In genomic region chr12:96114727-96115379, GRCm38 (mm10) we compare ENCODE assay signal across 16 mouse cellular contexts.
DNase-seq lines count a peak whose midpoint lies in the region; ATAC-seq and TF ChIP-seq lines count a peak whose summit lies in the region.
"Had no signal": no experiment of that assay in that cellular context is flagged by ENCODE, and none has a peak within 500 bp of the region (broad histone marks: within the 10 kb centered on the region; RNA-seq: fewer than 3 reads in every experiment).

No protein-coding gene starts in this region.

- WGBS in midbrain, embryonic 13.5 days = 21% methylated on average over 3 of the region's 3 CpGs
- 34% methylated on average over 3 of the region's 3 CpGs for WGBS in midbrain, embryonic 11.5 days
- 14% methylated on average over 3 of the region's 3 CpGs for WGBS in forebrain, postnatal 0 days
- 18% methylated on average over 3 of the region's 3 CpGs for WGBS in neural tube, embryonic 14.5 days

- ATAC-seq in midbrain, embryonic 13.5 days = peak; percentile 60
- ATAC-seq in midbrain, embryonic 11.5 days (ENCODE audit: low FRiP score) = no peak
- ATAC-seq in forebrain, postnatal 0 days = peak; percentile 90
- ATAC-seq in neural tube, embryonic 14.5 days (ENCODE audit: low read depth) = peak; percentile 78; the same call in 1 of the 2 replicates
- ATAC-seq: inflammation-experienced regulatory T-cells, adult 6 months; lung, postnatal 0 days had no signal

- DNase-seq in embryo, embryonic 10.5 days (ENCODE audit: low spot score) = peak; percentile 15
- no peak for DNase-seq in embryo, embryonic 11 days
- DNase-seq in midbrain, embryonic 11.5 days (ENCODE audit: low spot score, missing footprints) = no peak
- DNase-seq in forebrain, postnatal 0 days = peak; percentile 27
- DNase-seq in thymus, adult 18-20 months = no peak
- no peak for DNase-seq in B cell, adult 2 months
- DNase-seq: cerebellum, adult 8-10 months; liver, embryonic 13.5 days; right cerebral cortex, postnatal 25 days; thymus, postnatal 14 days had no signal

- no peak for TF ChIP-seq CTCF in forebrain, postnatal 0 days (IDR thresholded peaks at IDR 0.05; ENCODE audit: low read depth)

- no peaks in the 10 kb centered on the region for H3K9me3 ChIP-seq in midbrain, embryonic 13.5 days
- no peaks in the 10 kb centered on the region for H3K9me3 ChIP-seq in midbrain, embryonic 11.5 days (ENCODE audit: control insufficient read depth, low read length)
- no peaks in the 10 kb centered on the region for H3K9me3 ChIP-seq in forebrain, postnatal 0 days (ENCODE audit: low read length)
- H3K9me3 ChIP-seq in neural tube, embryonic 14.5 days (ENCODE audit: control insufficient read depth, low read length) = no peaks in the 10 kb centered on the region
- H3K9me3 ChIP-seq: heart, embryonic 15.5 days; limb, embryonic 10.5 days; liver, embryonic 13.5 days had no signal

- H3K4me3 ChIP-seq in midbrain, embryonic 13.5 days (replicated peaks) = no peak overlapping the region
- H3K4me3 ChIP-seq in midbrain, embryonic 11.5 days (ENCODE audit: low read depth, low read length) = no peak overlapping the region
- H3K4me3 ChIP-seq in forebrain, postnatal 0 days (ENCODE audit: low read depth, low read length) = no peak overlapping the region
- H3K4me3 ChIP-seq in neural tube, embryonic 14.5 days (ENCODE audit: low read depth, low read length) = no peak overlapping the region
- H3K4me3 ChIP-seq: heart, embryonic 15.5 days; limb, embryonic 10.5 days; liver, embryonic 13.5 days had no signal

- no peak overlapping the region for H3K27ac ChIP-seq in midbrain, embryonic 13.5 days
- no peak overlapping the region for H3K27ac ChIP-seq in midbrain, embryonic 11.5 days (ENCODE audit: low read depth, low read length)
- no peak overlapping the region for H3K27ac ChIP-seq in forebrain, postnatal 0 days (ENCODE audit: low read depth, low read length)
- no peak overlapping the region for H3K27ac ChIP-seq in neural tube, embryonic 14.5 days (ENCODE audit: low read depth, low read length)
- H3K27ac ChIP-seq: heart, embryonic 15.5 days; limb, embryonic 10.5 days; liver, embryonic 13.5 days had no signal

- H3K36me3 ChIP-seq in midbrain, embryonic 13.5 days = no peaks in the 10 kb centered on the region
- no peaks in the 10 kb centered on the region for H3K36me3 ChIP-seq in midbrain, embryonic 11.5 days (ENCODE audit: control insufficient read depth, insufficient read depth, low read length)
- H3K36me3 ChIP-seq in forebrain, postnatal 0 days (ENCODE audit: insufficient read depth) = no peaks in the 10 kb centered on the region
- H3K36me3 ChIP-seq in neural tube, embryonic 14.5 days (ENCODE audit: control insufficient read depth, insufficient read depth, low read length) = no peaks in the 10 kb centered on the region
- H3K36me3 ChIP-seq: heart, embryonic 15.5 days; limb, embryonic 10.5 days; liver, embryonic 13.5 days had no signal

- no peaks in the 10 kb centered on the region for H3K27me3 ChIP-seq in midbrain, embryonic 13.5 days
- H3K27me3 ChIP-seq in midbrain, embryonic 11.5 days (ENCODE audit: control insufficient read depth, insufficient read depth, low read length) = no peaks in the 10 kb centered on the region
- H3K27me3 ChIP-seq in forebrain, postnatal 0 days (ENCODE audit: insufficient read depth, low read length) = no peaks in the 10 kb centered on the region
- H3K27me3 ChIP-seq in neural tube, embryonic 14.5 days (ENCODE audit: control insufficient read depth, insufficient read depth, low read length) = no peaks in the 10 kb centered on the region
- H3K27me3 ChIP-seq: heart, embryonic 15.5 days; liver, embryonic 13.5 days had no signal

- H3K4me1 ChIP-seq in midbrain, embryonic 13.5 days (replicated peaks) = peaks cover 7% of the 10 kb centered on the region; the same call in 1 of the 2 replicates
- H3K4me1 ChIP-seq in midbrain, embryonic 11.5 days (ENCODE audit: control insufficient read depth, insufficient read depth, low read length) = no peaks in the 10 kb centered on the region
- H3K4me1 ChIP-seq in forebrain, postnatal 0 days (ENCODE audit: insufficient read depth) = no peaks in the 10 kb centered on the region
- H3K4me1 ChIP-seq in neural tube, embryonic 14.5 days (ENCODE audit: control insufficient read depth, insufficient read depth, low read length) = no peaks in the 10 kb centered on the region
- H3K4me1 ChIP-seq: heart, embryonic 15.5 days; limb, embryonic 10.5 days; liver, embryonic 13.5 days had no signal

- no peak overlapping the region for H3K4me2 ChIP-seq in midbrain, embryonic 13.5 days (replicated peaks)
- H3K4me2 ChIP-seq in midbrain, embryonic 11.5 days = no peak overlapping the region
- H3K4me2 ChIP-seq in forebrain, postnatal 0 days (ENCODE audit: low read depth) = no peak overlapping the region
- no peak overlapping the region for H3K4me2 ChIP-seq in neural tube, embryonic 14.5 days (ENCODE audit: low read depth, low read length)
- H3K4me2 ChIP-seq: heart, embryonic 15.5 days; liver, embryonic 13.5 days had no signal

- H3K9ac ChIP-seq in midbrain, embryonic 13.5 days (replicated peaks) = no peak overlapping the region
- no peak overlapping the region for H3K9ac ChIP-seq in midbrain, embryonic 11.5 days (ENCODE audit: low read length)
- H3K9ac ChIP-seq in forebrain, postnatal 0 days = no peak overlapping the region
- H3K9ac ChIP-seq in neural tube, embryonic 14.5 days (replicated peaks; ENCODE audit: low read depth, low read length) = no peak overlapping the region
- H3K9ac ChIP-seq: heart, embryonic 15.5 days; liver, embryonic 13.5 days had no signal

Comparison
In these comparisons a context has a peak if more than half of its experiments do, and no peak if none do; other contexts are left out.
1. DNase-seq: peak in embryo, embryonic 10.5 days (single experiment) and forebrain, postnatal 0 days (single experiment); none in embryo, embryonic 11 days (single experiment), midbrain, embryonic 11.5 days (single experiment), thymus, adult 18-20 months (0 of 2) and B cell, adult 2 months (0 of 2).